Comparison of ENCODE assay signal across 9 mouse cellular contexts in the genomic region with DNA sequence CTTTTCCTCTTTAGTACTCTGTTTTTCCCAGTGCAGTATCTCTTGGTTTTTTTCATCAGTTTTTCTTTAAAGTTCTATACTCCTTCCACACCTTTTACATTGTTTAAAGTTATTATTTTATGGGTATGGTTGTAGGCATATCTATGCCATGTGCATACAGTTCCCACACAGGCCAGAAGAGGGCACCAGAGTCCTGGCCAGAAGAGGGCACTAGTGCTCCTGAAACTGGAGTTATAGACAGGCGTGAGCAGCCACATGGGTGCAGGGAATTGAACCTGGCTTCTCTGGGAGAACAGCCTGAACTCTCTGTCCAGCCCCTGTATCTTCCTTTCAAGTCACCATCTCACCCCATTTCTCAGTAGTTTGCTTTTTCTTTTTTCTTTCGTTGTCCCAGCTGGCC. TPM values are rescaled to one million over a fixed set of nuclear protein-coding genes. Genes with fewer than 3 reads are reported as not detected.
A peak's percentile ranks its signal among the peaks of the same experiment; 100 is the strongest.
DNase-seq lines count a peak whose midpoint lies in the region; ATAC-seq and TF ChIP-seq lines count a peak whose summit lies in the region.
"Had no signal": no experiment of that assay in that cellular context is flagged by ENCODE, and none has a peak within 500 bp of the region (broad histone marks: within the 10 kb centered on the region; RNA-seq: fewer than 3 reads in every experiment).

No protein-coding gene starts in this region.

- peak; percentile 92 for TF ChIP-seq CTCF in kidney, adult 2 months (conservative IDR thresholded peaks at IDR 0.05; ENCODE audit: insufficient read depth, insufficient read length, low read depth, low read length)

- no peak for ATAC-seq in kidney, embryonic 15.5 days (replicated peaks; ENCODE audit: low FRiP score)
- ATAC-seq in embryonic facial prominence, embryonic 11.5 days (replicated peaks; ENCODE audit: insufficient number of reproducible peaks, low FRiP score, low TSS enrichment, low read depth) = no peak
- ATAC-seq in megakaryocyte-erythroid progenitor cell, adult 5-6 weeks (replicated peaks; ENCODE audit: low FRiP score, low TSS enrichment, poor library complexity, severe bottlenecking) = peak; percentile 66

- no peaks in the 10 kb centered on the region for H3K27me3 ChIP-seq in kidney, adult 2 months (replicated peaks; ENCODE audit: control insufficient read depth, insufficient read depth, low read length)
- H3K27me3 ChIP-seq in kidney, embryonic 15.5 days = no peaks in the 10 kb centered on the region
- H3K27me3 ChIP-seq in embryonic facial prominence, embryonic 11.5 days (ENCODE audit: control insufficient read depth, insufficient read depth, low read length) = no peaks in the 10 kb centered on the region
- H3K27me3 ChIP-seq: midbrain, embryonic 12.5 days had no signal

- no peak overlapping the region for H3K4me2 ChIP-seq in kidney, embryonic 15.5 days
- H3K4me2 ChIP-seq in embryonic facial prominence, embryonic 11.5 days (ENCODE audit: low read depth, low read length) = no peak overlapping the region
- H3K4me2 ChIP-seq: midbrain, embryonic 12.5 days had no signal

- no peak overlapping the region for H3K27ac ChIP-seq in kidney, adult 2 months (ENCODE audit: insufficient read depth, low read depth, low read length)
- H3K27ac ChIP-seq in kidney, embryonic 15.5 days = no peak overlapping the region
- no peak overlapping the region for H3K27ac ChIP-seq in embryonic facial prominence, embryonic 11.5 days (replicated peaks; ENCODE audit: low read depth, low read length)
- H3K27ac ChIP-seq: midbrain, embryonic 12.5 days had no signal

- no peak overlapping the region for H3K4me3 ChIP-seq in kidney, adult 2 months (ENCODE audit: insufficient read depth, low read depth, low read length)
- H3K4me3 ChIP-seq in kidney, embryonic 15.5 days (replicated peaks) = no peak overlapping the region
- no peak overlapping the region for H3K4me3 ChIP-seq in embryonic facial prominence, embryonic 11.5 days (ENCODE audit: low read depth, low read length)
- H3K4me3 ChIP-seq: midbrain, embryonic 12.5 days had no signal

- TF ChIP-seq POLR2A in kidney, adult 2 months (IDR thresholded peaks at IDR 0.05; ENCODE audit: low read depth, low read length) = no peak

- WGBS in kidney, adult 2 months = 36% methylated on average over 2 of the region's 2 CpGs
- 49% methylated on average over 2 of the region's 2 CpGs for WGBS in kidney, embryonic 15.5 days
- WGBS in embryonic facial prominence, embryonic 11.5 days = 33% methylated on average over 2 of the region's 2 CpGs

- no peak overlapping the region for H3K9ac ChIP-seq in kidney, embryonic 15.5 days
- H3K9ac ChIP-seq in embryonic facial prominence, embryonic 11.5 days (replicated peaks; ENCODE audit: low read length) = no peak overlapping the region
- H3K9ac ChIP-seq: midbrain, embryonic 12.5 days had no signal

- H3K9me3 ChIP-seq in kidney, embryonic 15.5 days (replicated peaks) = 0 out of 2 replicates have a peak, but pooled peaks cover 3% of the 10 kb centered on the region
- H3K9me3 ChIP-seq in embryonic facial prominence, embryonic 11.5 days (replicated peaks; ENCODE audit: control insufficient read depth, low read length) = no peaks in the 10 kb centered on the region
- H3K9me3 ChIP-seq: midbrain, embryonic 12.5 days had no signal

- H3K4me1 ChIP-seq in kidney, adult 2 months (ENCODE audit: control insufficient read depth, insufficient read depth, low read length) = no peaks in the 10 kb centered on the region
- H3K4me1 ChIP-seq in kidney, embryonic 15.5 days = peaks cover 2% of the 10 kb centered on the region; the same call in 1 of the 2 replicates
- H3K4me1 ChIP-seq in embryonic facial prominence, embryonic 11.5 days (ENCODE audit: control insufficient read depth, insufficient read depth, low read length) = no peaks in the 10 kb centered on the region
- H3K4me1 ChIP-seq: midbrain, embryonic 12.5 days had no signal

- peak; percentile 76 for DNase-seq in kidney, adult 2 months
- DNase-seq in CD8-positive naive resting alpha-beta T cell, adult 2 months (ENCODE audit: low read depth in 2 of 2, low spot score in 2 of 2) = peak; percentile 76 to 81
- DNase-seq in adrenal gland, adult 2 months = peak; percentile 77
- DNase-seq in embryonic facial prominence, embryonic 11.5 days (ENCODE audit: low spot score) = peak; percentile 69
- DNase-seq in kidney, postnatal 25 days = peak; percentile 67 to 87
- peak; percentile 74 to 81 for DNase-seq in thymus, postnatal 36 days

- H3K36me3 ChIP-seq in kidney, adult 2 months (ENCODE audit: control insufficient read depth, insufficient read depth, low read length) = no peaks in the 10 kb centered on the region
- H3K36me3 ChIP-seq in kidney, embryonic 15.5 days = no peaks in the 10 kb centered on the region
- no peaks in the 10 kb centered on the region for H3K36me3 ChIP-seq in embryonic facial prominence, embryonic 11.5 days (replicated peaks; ENCODE audit: control insufficient read depth, insufficient read depth, low read depth, low read length)
- H3K36me3 ChIP-seq: midbrain, embryonic 12.5 days had no signal

RNA-seq across cellular contexts. Expression of gene Ssc5d, which starts 12.9 kb away (rescaled TPM):
- polyA plus RNA-seq in kidney, adult 2 months (2012; rRNA removed) = 1.8 and 2.1 TPM in 2 replicates
- 1.9 and 2.7 TPM in 2 replicates for polyA plus RNA-seq in kidney, embryonic 15.5 days (2015; fragmentation: Nextera tagmentation; extraction: Ambion mirVana)
- 1 to 10 TPM; 2.2 to 2.3 TPM for total RNA-seq in adrenal gland, adult 2 months (2021)
- 2.9 and 3.1 TPM in 2 replicates for polyA plus RNA-seq in adrenal gland, adult 2 months (2012; rRNA removed)
- polyA plus RNA-seq in embryonic facial prominence, embryonic 11.5 days (2014; fragmentation: Nextera tagmentation; extraction: Ambion mirVana) = 0.97 and 1.2 TPM in 2 replicates
- total RNA-seq in megakaryocyte-erythroid progenitor cell, adult 5-6 weeks (2014; fragmentation: Nextera tagmentation) = not detected in 2 replicates
- total RNA-seq in megakaryocyte-erythroid progenitor cell, adult 5-6 weeks (2017) = not detected in 2 replicates

RNA-seq across cellular contexts. Expression of gene Nat14, which starts 16.6 kb away (rescaled TPM):
- 5.5 and 5.7 TPM in 2 replicates for polyA plus RNA-seq in kidney, adult 2 months (2012; rRNA removed)
- polyA plus RNA-seq in kidney, embryonic 15.5 days (2015; fragmentation: Nextera tagmentation; extraction: Ambion mirVana) = 4.2 and 5.3 TPM in 2 replicates
- 1 to 10 TPM; 8.4 to 9.2 TPM for total RNA-seq in adrenal gland, adult 2 months (2021)
- 11.4 and 20.0 TPM in 2 replicates for polyA plus RNA-seq in adrenal gland, adult 2 months (2012; rRNA removed)
- 2.7 and 2.8 TPM in 2 replicates for polyA plus RNA-seq in embryonic facial prominence, embryonic 11.5 days (2014; fragmentation: Nextera tagmentation; extraction: Ambion mirVana)
- 6.6 TPM in 1 of 2 replicates, not detected in the other for total RNA-seq in megakaryocyte-erythroid progenitor cell, adult 5-6 weeks (2014; fragmentation: Nextera tagmentation)
- total RNA-seq in megakaryocyte-erythroid progenitor cell, adult 5-6 weeks (2017) = 0.23 and 1.9 TPM in 2 replicates

RNA-seq across cellular contexts. Expression of gene Zfp628, which starts 23.4 kb away (rescaled TPM):
- 12.6 and 14.4 TPM in 2 replicates for polyA plus RNA-seq in kidney, adult 2 months (2012; rRNA removed)
- polyA plus RNA-seq in kidney, embryonic 15.5 days (2015; fragmentation: Nextera tagmentation; extraction: Ambion mirVana) = 4.0 and 4.1 TPM in 2 replicates
- 10 to 100 TPM; 15.1 to 19.2 TPM for total RNA-seq in adrenal gland, adult 2 months (2021)
- polyA plus RNA-seq in adrenal gland, adult 2 months (2012; rRNA removed) = 35.6 and 41.3 TPM in 2 replicates
- polyA plus RNA-seq in embryonic facial prominence, embryonic 11.5 days (2014; fragmentation: Nextera tagmentation; extraction: Ambion mirVana) = 2.5 and 3.6 TPM in 2 replicates
- 8.2 and 11.6 TPM in 2 replicates for total RNA-seq in megakaryocyte-erythroid progenitor cell, adult 5-6 weeks (2014; fragmentation: Nextera tagmentation)
- total RNA-seq in megakaryocyte-erythroid progenitor cell, adult 5-6 weeks (2017) = 1.1 and 1.2 TPM in 2 replicates

RNA-seq across cellular contexts. Expression of gene Sbk2, which starts 25.8 kb away (rescaled TPM):
- polyA plus RNA-seq in kidney, adult 2 months (2012; rRNA removed) = 0.11 and 1.6 TPM in 2 replicates
- 0.19 and 0.27 TPM in 2 replicates for polyA plus RNA-seq in kidney, embryonic 15.5 days (2015; fragmentation: Nextera tagmentation; extraction: Ambion mirVana)
- 1 to 10 TPM in 1 of 2 experiments, under 1 TPM in 1; 0.32 to 1.0 TPM for total RNA-seq in adrenal gland, adult 2 months (2021)
- 0.52 and 1.4 TPM in 2 replicates for polyA plus RNA-seq in adrenal gland, adult 2 months (2012; rRNA removed)
- polyA plus RNA-seq in embryonic facial prominence, embryonic 11.5 days (2014; fragmentation: Nextera tagmentation; extraction: Ambion mirVana) = 0.21 TPM in 1 of 2 replicates, not detected in the other
- 0.69 TPM in 1 of 2 replicates, not detected in the other for total RNA-seq in megakaryocyte-erythroid progenitor cell, adult 5-6 weeks (2014; fragmentation: Nextera tagmentation)
- total RNA-seq in megakaryocyte-erythroid progenitor cell, adult 5-6 weeks (2017) = not detected in 2 replicates

RNA-seq across cellular contexts. Expression of gene Gm36210, which starts 32.1 kb away (rescaled TPM):
- 0.16 TPM in 1 of 2 replicates, not detected in the other for polyA plus RNA-seq in kidney, adult 2 months (2012; rRNA removed)
- polyA plus RNA-seq in kidney, embryonic 15.5 days (2015; fragmentation: Nextera tagmentation; extraction: Ambion mirVana) = not detected in 2 replicates
- under 1 TPM; 0.23 to 0.45 TPM for total RNA-seq in adrenal gland, adult 2 months (2021)
- 0.27 TPM in 1 of 2 replicates, not detected in the other for polyA plus RNA-seq in adrenal gland, adult 2 months (2012; rRNA removed)
- 0.27 TPM in 1 of 2 replicates, not detected in the other for polyA plus RNA-seq in embryonic facial prominence, embryonic 11.5 days (2014; fragmentation: Nextera tagmentation; extraction: Ambion mirVana)
- not detected in 2 replicates for total RNA-seq in megakaryocyte-erythroid progenitor cell, adult 5-6 weeks (2014; fragmentation: Nextera tagmentation)
- total RNA-seq in megakaryocyte-erythroid progenitor cell, adult 5-6 weeks (2017) = not detected in 2 replicates
- polyA plus RNA-seq: midbrain, embryonic 12.5 days had no signal
